Mouse (Mus musculus): ENCODE data around the gene Fam198b.

DNA sequence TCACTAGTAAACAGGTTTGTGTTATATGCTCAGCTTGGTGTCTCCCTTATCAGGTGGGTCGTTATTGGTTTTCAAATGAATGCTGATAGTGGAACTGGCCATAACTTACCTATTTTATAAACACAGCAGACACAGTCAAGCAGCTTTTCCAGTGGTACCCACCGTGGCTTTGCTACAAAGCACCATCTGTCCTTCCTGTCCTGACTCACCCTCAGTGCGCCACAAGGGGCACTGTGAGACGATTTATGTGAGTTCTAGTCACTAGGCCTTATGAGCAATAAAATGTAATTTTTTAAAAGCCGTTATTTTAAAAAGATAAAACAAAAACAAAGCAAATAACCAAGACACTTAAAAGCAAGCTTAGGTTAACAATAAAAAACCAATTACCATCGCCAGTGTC is 45.6 kb upstream of the Fam198b start:
- TF ChIP-seq CTCF (IDR thresholded peaks at IDR 0.05; ENCODE audit: insufficient read depth, low read depth, low read length) = no peak
- TF ChIP-seq POLR2A (IDR thresholded peaks at IDR 0.05; ENCODE audit: insufficient read depth, low read depth, low read length) = no peak

All from olfactory bulb, adult 2 months (tissue).